Mouse (Mus musculus) embryo, embryonic 11 days (tissue): ENCODE results near the gene Nudt19.
"Not testable (repeated sequence)": the region's sequence is repeated elsewhere in the genome, so short reads cannot be mapped to it uniquely, and the experiment has no call there.

Experiments
- DNase-seq: peaks from one replicate; pipeline ENCODE4 v3.0.0-alpha.2; 2015

Nudt19 gene

GRCm38 (mm10) chr7:35564067-35564865, 8.2 kb upstream of the Nudt19 start:
- DNase-seq = no peak

GRCm38 (mm10) chr7:35563071-35563470, 7.0 kb upstream of the Nudt19 start:
- DNase-seq = no peak

DNA sequence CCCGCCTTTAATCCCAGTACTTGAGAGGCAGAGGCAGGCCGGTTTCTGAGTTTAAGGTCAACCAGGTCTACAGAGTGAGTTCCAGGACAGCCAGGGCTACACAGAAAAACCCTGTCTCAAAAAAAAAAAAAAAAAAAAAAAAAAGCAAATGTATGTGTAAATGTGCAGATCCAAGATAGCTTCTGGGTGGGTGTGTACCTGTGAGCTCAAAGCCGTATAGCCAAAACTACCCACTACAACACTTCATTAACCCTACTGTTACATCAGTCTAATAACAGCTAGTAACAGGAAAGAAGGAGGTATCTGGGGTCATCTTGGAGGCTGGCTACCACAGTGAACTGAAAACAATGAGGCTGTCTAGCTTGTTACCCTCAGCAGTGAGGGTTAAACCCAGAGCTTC, 3.7 kb upstream of the Nudt19 start:
- DNase-seq = no peak

DNA sequence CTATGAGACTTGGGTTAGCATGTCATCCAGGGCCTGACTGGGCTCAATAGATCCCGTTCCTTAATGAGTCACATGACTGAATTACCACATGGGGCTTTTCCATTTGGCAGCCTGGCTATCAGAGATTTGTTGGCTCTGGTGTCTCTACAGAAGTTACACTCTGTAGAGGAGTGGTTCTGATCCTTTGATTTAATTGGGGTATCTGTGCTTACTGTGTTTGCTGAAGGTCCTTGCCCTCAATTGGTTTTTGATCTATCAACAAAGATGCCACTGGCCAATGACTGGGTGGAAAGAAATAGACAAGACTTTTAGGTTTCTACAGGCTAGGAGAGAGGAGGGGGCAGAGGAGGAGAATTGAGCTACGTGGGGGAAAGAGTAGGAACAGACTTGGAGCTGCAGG, 2.6 kb upstream of the Nudt19 start:
- no peak for DNase-seq

DNA sequence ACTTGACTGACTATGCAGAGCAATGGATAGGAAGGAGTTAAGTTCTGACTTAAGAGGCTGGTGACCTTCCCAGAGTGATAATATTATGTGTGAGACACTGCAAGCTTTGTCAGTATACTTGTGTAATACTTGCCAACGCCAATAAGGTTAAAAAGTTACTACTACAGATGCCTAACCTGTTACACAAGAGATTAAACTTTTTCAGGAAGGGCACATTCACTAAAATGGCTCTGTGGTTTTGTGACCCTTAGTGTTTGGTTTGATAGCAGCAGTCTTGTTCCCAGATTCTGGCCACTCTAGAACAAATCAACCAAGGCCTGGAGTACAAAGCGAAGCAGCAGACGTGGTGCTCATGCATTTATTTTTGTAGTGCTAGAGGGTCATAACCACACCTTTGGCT, 1.5 kb upstream of the Nudt19 start:
- DNase-seq = no peak

DNA sequence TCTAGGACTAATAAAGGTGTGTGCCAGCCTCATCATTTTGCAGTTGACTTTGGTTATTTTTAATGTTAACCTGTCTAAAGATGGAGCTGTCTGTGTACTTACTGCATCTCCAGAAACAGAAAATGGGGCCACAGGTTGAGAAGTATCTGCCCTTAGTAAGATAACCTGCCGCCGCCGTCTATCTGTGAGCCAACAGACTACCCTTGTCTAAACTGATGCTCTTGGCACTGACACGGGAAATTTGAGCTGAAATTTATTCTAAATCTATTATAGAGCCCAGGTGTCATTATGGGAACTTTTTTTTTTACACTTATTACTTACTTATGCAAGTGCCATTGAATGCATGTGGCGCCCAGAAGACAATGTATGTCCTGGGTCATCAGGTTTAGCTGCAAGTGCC, 801 bp upstream of the Nudt19 start:
- no peak for DNase-seq

DNA sequence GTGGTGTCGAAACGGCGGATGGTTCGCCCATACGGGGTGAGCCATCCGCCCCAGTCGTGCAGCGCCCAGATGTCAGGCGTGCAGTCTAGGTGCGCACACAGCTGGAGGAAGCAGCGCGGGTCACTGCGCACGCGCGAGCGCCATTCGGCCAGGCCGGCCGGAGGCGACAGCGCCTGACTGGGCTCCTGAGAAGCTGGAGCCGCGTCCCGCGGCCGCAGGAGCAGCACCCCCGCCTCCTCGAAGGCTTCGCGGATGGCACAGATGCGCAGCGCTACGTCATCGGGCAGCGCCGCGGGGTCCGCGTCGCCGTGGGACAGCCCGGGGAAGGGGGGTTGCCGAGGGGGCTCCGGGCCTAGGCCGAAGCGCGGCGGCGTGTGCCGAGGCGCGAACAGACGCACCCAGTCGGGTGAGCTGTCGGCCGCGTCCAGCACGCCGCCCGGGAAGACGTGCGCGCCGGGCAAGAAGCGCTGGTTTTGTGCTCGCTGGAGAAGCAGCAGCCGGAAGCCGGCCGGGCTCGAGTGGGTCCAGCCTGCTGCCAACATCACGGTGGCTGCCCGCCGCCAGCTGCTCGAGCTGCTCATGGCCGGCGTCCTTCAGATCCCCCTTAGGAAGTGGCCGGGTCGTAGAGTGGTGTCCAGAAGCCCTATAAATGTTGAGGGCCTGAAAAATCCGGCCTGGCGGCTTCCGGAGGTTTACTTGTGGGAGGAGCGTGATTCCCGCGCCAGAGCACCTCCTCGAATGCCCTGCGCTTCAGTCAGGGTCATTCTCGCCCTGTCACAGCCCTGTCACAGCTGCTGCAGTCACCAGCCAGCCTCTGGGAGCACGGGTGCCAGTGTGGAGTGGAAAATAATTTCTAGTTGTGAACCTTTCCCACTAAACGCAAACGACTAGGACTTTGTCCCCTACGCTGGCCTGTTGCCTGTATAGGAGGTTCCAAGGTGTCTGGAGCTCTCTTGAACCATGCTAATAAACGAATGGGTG, 590 bp downstream of the Nudt19 start:
- peak; percentile 97 for DNase-seq

DNA sequence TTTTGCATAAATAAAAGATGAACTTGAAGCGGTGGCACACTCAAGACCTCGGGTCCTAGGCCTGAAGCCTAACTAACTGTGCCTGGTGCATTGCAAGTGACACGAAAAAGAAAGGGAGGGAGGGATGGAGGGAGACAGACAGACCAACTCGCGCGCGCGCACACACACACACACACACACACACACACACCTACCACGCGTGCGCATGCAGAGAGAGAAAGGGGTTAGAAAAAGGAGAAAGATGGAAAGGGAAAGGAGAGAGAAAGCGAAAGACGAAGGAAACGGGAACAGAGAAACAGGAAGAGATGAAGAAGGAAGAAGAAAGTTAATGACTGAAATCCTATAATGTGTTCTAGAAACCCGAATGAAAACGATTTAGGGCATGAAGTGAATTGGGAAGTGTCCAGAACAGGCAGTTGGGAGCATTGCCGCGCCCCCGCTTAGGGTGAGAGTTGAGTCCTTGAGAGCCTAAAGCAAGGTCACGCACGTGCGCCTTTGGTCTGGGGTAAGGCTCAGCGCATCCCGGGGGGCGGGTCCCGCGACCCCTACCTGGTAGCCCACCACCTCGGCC, 1.4 kb downstream of the Nudt19 start:
- DNase-seq = peak; percentile 56

GRCm38 (mm10) chr7:35553751-35554604, 2.1 kb downstream of the Nudt19 start:
- peak; percentile 49 for DNase-seq

DNA sequence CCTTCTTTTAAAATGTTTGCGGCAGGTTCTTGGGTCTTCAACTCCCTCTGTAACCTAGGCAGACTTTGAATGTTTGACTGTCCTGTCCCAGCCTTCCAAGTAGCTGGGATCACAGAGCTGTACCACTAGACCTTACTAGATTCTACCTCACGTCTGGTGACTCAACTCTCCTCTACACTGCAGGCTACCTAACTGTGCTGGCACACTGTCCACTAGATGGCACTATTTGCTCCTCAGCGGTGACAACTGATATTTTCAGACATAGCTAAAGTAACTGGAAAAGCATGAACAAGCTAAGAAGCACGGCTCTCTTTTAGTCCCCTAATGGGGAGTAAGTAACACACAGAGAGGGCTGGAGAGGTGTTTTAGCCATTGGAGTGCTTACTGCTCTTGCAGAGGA, 10.2 kb downstream of the Nudt19 start:
- DNase-seq = peak; percentile 78

GRCm38 (mm10) chr7:35537562-35537961, 18.5 kb downstream of the Nudt19 start, which contains the start of gene Tdrd12:
TSS of gene Tdrd12 (minus strand) at chr7:35537745.
- DNase-seq = no peak

DNA sequence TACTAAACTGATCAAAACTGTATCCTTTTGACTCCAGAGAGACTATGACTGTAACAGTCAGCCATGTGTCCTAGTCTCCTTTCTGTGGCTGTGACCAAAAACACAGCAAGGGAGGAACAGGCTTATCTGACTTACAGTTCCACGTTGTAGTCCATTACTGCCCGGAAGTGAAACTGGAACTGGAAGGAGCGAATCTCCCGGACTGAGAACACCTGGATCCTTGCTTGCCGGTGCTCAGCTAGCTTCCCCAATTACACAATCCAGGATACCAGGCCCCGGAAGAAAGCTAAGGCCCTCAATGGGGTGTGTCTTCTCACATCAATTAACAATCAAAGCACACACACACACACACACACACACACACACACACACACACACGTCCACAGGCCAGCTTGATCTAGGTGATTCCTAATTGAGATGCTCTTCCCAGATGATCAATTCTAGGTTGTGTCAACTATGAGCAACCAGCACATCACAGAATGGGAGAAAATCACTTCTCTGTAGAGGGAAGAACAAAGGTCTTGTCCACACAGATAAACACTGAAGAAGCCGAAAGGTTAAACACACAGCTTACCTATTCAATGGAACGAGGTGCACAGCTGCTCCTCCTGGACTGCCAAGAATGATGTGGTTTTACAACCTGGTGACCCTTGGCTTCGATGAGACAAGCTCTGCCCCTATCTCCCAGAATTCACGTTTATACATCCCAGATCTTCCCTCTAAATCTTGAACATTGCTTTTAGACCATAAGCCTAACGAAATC, 20.2 kb downstream of the Nudt19 start:
- DNase-seq = no peak

DNA sequence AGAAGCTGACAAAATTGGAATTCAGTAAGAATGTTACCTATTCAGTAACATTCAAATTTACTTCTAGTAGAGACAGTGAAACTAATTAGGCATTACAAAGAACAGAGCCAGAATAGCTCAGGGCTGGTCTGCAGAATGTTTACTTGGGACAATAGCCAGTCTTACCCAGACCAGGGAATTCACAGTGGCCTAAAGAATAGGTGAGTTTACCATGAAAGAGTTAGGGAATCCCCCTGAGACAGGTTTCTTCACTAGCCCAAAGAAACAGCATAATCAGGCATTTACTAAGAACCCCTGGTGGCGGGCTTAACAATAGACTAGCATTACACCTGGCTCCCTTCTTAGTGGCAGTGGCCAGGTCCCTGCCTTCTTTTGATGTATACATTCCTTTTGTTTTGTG, 25.6 kb downstream of the Nudt19 start:
- DNase-seq = not testable (repeated sequence)

- no peak for DNase-seq
These were observed 26.1 kb downstream of the Nudt19 start for GRCm38 (mm10) chr7:35530026-35530425.

- no peak for DNase-seq
These were observed 29.3 kb downstream of the Nudt19 start for GRCm38 (mm10) chr7:35526795-35527194.

GRCm38 (mm10) chr7:35501995-35502394, 54.1 kb downstream of the Nudt19 start:
- peak; percentile 58 for DNase-seq

- no peak for DNase-seq
These were observed 58.6 kb downstream of the Nudt19 start for GRCm38 (mm10) chr7:35497516-35497915.
